Comparison of ENCODE assay signal across 8 mouse cellular contexts in genomic region chr2:150608087-150608799, GRCm38 (mm10). TPM values are rescaled to one million over a fixed set of nuclear protein-coding genes. Genes with fewer than 3 reads are reported as not detected.
DNase-seq lines count a peak whose midpoint lies in the region; ATAC-seq lines count a peak whose summit lies in the region.

Gene Apmap (minus strand): TSS chr2:150608567.

- peak within 1 kb of the TSS; percentile 95 for H3K9ac ChIP-seq in hindbrain, embryonic 16.5 days (ENCODE audit: low read depth, low read length)

- no peaks in the 10 kb centered on the region for H3K9me3 ChIP-seq in hindbrain, embryonic 16.5 days (ENCODE audit: control insufficient read depth, low read length)

- DNase-seq in T-cell, adult 2 months (ENCODE audit: low spot score), result peak; percentile 97
- DNase-seq in cerebellum, postnatal 36 days, result peak; percentile 97 to 98
- DNase-seq in gastrocnemius, adult 18-20 months (ENCODE audit: low spot score), result peak; percentile 97
- peak; percentile 97 to 99 for DNase-seq in left cerebral cortex, adult 18-20 months (ENCODE audit: low spot score in 2 of 2)
- DNase-seq in right cerebral cortex, adult 18-20 months, result peak; percentile 98
- DNase-seq in urinary bladder, postnatal 10 days (ENCODE audit: low spot score), result peak; percentile 79

- H3K36me3 ChIP-seq in hindbrain, embryonic 16.5 days (ENCODE audit: control insufficient read depth, insufficient read depth, low read length), result no peaks in the 10 kb centered on the region
- H3K36me3 ChIP-seq in macrophage (ENCODE audit: inconsistent target), result no peaks in the 10 kb centered on the region

- H3K79me2 ChIP-seq in macrophage (ENCODE audit: inconsistent target), result peaks cover 49% of the 10 kb centered on the region

- peak; percentile 98 for ATAC-seq in hindbrain, embryonic 16.5 days

- H3K27ac ChIP-seq in hindbrain, embryonic 16.5 days (ENCODE audit: low read depth, low read length), result peak within 1 kb of the TSS; percentile 75
- H3K27ac ChIP-seq in macrophage, result peak within 1 kb of the TSS; percentile 51

- peaks cover 12% of the 10 kb centered on the region for H3K4me1 ChIP-seq in hindbrain, embryonic 16.5 days (ENCODE audit: control insufficient read depth, insufficient read depth, low read depth, low read length)

- under 1% methylated on average over 42 of the region's 42 CpGs for WGBS in hindbrain, embryonic 16.5 days
- WGBS in macrophage (ENCODE audit: missing documents), result under 1% methylated on average over 40 of the region's 42 CpGs

- no peaks in the 10 kb centered on the region for H3K27me3 ChIP-seq in hindbrain, embryonic 16.5 days (replicated peaks; ENCODE audit: control insufficient read depth, insufficient read depth, low read length)

- H3K4me3 ChIP-seq in hindbrain, embryonic 16.5 days (ENCODE audit: low read length), result peak within 1 kb of the TSS; percentile 99
- peak within 1 kb of the TSS; percentile 95 for H3K4me3 ChIP-seq in macrophage (ENCODE audit: inconsistent target)

- H3K4me2 ChIP-seq in hindbrain, embryonic 16.5 days (ENCODE audit: low read length), result peak within 1 kb of the TSS; percentile 74

RNA-seq across cellular contexts. Expression of gene Apmap, which starts in this region (rescaled TPM):
- total RNA-seq in gastrocnemius, adult 18-20 months (2021), result 10 to 100 TPM; 19.3 to 20.4 TPM
- 43.9 and 44.0 TPM in 2 replicates for polyA plus RNA-seq in hindbrain, embryonic 16.5 days (2015; fragmentation: Nextera tagmentation; extraction: Ambion mirVana)
- 10 to 100 TPM; 53.5 to 59.9 TPM for total RNA-seq in left cerebral cortex, adult 18-20 months (2021)
- total RNA-seq in macrophage (2018; cell fraction: chromatin; rRNA removed), result 10 to 100 TPM in 25 of 26 experiments, 1 to 10 TPM in 1; 9.0 to 45.3 (median 23.7) TPM
- total RNA-seq in macrophage (2018; cell fraction: cytosol; rRNA removed), result 10 to 100 TPM; 20.5 to 41.8 (median 27.6) TPM
- 10 to 100 TPM; 39.1 to 75.4 (median 55.1) TPM for total RNA-seq in macrophage (2018; cell fraction: nucleus; rRNA removed)
- 21.1 to 28.3 TPM (median 26.8 TPM) in 3 replicates for polyA plus RNA-seq in macrophage (2018)

Comparison
In these comparisons a context has a peak if more than half of its experiments do, and no peak if none do; other contexts are left out.
1. Peak in every context shown above with its lines: DNase-seq, ATAC-seq, H3K4me3 ChIP-seq and H3K27ac ChIP-seq.